Mouse (Mus musculus) retina, postnatal 7 days (tissue): Measurements from ENCODE around the gene Rpl35.
A peak's percentile ranks its signal among the peaks of the same experiment; 100 is the strongest.

Experiments used
- DNase-seq: peaks from one replicate; pipeline ENCODE4 v3.0.0-alpha.2; 2012; ENCODE audit warnings: low read depth, low spot score

Gene Rpl35

GRCm38 (mm10) chr2:38997386-38998374, 7.7 kb downstream of the Rpl35 start, which contains the start of gene Wdr38:
Gene Wdr38 (plus strand): TSS chr2:38997476.
- DNase-seq: peak; percentile 75

- no peak for DNase-seq
Measured at GRCm38 (mm10) chr2:38992452-38992851, 13.0 kb downstream of the Rpl35 start.

GRCm38 (mm10) chr2:38992004-38992403, 13.4 kb downstream of the Rpl35 start:
- no peak for DNase-seq

DNA sequence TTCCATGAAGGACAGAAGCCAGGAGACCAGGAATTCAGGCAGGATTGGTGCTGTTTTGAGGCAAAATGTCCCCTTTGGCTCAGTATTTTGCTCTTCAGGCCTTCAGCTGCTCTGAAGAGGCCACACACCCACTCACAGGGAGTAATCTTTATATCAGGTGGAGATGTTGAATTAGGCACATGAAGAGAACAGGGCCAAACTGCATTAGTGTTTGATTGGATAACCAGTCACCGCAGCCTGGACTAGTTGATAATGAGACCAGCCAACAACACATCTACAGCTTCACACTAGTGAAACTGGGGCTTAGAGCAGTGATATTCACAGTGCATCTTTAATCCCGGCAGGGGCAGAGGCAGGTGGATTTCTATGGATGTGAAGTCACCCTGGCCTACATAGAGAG, 16.5 kb downstream of the Rpl35 start:
- no peak for DNase-seq

- DNase-seq: no peak
Measured at GRCm38 (mm10) chr2:38987803-38988510, 17.5 kb downstream of the Rpl35 start.

DNA sequence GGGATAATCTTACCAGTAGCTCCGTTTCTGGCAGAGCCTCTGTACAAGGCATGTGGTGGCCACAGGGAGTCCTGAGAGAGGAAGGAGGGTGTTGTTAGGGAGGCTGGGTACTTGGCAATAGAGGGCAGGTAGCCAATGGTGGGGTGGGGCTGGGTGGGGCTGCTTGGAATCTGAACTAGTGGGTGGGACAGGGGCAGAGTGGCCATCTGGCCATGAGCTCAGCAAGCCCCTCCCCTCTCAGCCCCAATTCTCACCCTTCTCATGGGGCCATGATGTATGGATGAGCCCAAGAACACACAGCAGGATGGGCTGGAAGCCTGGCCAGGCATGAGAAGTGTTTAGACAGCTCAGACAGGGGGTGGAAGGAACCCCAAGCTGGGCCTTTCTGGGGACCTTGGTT, 18.1 kb downstream of the Rpl35 start:
- DNase-seq: no peak

DNA sequence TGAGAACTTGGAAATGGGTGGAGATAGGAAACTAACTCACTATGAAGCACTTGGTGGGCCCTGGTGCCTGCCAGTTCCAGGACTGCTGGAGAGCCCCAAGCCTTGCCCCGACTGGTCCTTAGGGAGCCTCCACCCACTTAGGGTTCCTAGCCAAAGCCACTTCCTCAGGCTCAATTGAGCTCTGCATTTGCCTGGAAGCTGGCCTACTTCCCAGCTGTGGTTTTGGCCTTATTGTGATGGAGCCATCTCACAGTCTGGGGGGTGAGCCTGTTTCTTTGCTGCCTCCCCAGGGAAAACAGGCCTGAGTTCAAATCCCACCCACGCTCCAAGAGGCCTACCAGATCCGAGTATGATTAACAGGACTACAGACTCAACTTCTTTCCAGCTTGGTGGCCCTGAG, 18.8 kb downstream of the Rpl35 start:
- no peak for DNase-seq

GRCm38 (mm10) chr2:38983456-38983855, 22.0 kb downstream of the Rpl35 start:
- DNase-seq: no peak

- DNase-seq: no peak
Measured at GRCm38 (mm10) chr2:38977837-38978236, 27.6 kb downstream of the Rpl35 start.

DNA sequence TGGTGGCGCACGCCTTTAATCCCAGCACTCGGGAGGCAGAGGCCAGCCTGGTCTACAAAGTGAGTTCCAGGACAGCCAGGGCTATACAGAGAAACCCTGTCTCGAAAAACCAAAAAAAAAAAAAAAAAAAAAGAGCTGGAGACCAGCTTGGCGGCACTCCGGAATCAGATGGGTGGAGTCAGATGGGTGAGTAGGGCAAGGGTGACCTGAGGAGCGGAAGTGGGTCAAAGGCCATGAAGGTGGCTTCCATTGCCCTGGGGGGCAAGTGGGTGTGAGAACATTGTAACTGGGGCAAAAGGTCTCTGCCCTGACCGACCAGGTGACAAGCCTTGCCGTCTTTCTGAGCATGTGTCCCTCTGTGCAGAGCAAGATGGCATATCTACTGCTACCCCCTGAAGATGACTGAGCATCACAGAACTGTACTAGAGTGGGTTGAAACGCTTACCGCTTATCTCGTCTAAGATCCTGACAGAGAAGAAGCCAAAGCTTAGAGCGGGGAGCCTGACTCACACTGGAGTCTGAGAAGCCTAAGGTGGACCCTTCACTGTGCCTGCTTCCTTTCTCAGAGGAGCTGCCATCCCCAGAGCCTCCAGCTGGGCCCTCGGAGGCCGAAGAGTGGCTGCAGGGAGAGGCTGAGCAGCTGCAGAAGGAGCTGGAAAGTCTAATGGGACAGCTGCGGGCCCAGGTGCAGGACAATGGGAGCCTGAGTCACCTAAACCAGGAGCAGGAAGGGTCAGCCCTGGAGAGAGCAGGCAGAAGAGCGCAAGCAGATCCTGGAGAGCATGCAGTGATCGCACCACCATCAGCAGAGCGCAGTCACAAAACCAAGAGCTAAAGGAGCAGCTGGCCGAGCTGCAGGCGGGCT, 29.3 kb downstream of the Rpl35 start:
- DNase-seq: no peak

- DNase-seq: no peak
Measured at GRCm38 (mm10) chr2:38975181-38975580, 30.2 kb downstream of the Rpl35 start.

DNA sequence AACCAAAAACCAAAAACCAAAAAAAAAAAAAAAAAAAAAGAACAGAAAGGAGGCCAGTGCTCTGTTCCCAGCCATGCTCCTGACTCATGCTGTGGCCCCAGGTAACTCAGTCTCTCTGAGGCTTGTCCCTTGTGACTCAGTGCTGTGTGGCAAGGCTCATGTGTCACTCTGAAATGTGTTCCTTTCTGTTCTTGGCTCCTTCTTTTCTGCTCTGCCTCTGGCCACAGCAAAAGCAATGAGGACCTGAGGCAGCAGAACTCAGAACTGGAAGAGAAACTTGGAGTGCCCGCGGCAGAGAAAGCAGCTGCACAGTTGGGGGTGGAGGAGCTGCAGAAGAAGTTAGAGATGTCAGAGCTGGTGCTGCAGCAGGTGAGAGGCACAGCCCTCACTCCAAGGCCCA, 31.3 kb downstream of the Rpl35 start:
- no peak for DNase-seq

GRCm38 (mm10) chr2:38973701-38974100, 31.7 kb downstream of the Rpl35 start:
- no peak for DNase-seq

DNA sequence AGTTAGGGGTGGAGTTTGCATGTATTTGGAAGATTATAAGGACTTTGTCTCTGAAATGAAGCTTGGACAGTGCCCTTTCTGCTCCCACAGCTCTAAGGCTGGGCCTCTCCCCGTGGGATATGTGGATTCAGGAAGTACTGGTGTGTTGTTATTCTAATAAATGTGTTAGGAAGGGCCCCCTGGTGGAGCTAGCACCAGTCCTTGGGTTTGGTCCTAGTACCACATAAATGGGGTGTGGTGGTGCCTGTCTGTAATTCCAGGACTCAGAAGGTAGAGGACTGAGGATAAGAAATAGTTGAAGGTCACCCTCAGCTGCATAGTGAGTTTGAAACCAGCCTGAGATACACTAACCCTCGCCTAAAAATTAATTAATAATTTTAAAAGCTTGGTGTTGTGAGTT, 32.2 kb downstream of the Rpl35 start:
- no peak for DNase-seq

DNA sequence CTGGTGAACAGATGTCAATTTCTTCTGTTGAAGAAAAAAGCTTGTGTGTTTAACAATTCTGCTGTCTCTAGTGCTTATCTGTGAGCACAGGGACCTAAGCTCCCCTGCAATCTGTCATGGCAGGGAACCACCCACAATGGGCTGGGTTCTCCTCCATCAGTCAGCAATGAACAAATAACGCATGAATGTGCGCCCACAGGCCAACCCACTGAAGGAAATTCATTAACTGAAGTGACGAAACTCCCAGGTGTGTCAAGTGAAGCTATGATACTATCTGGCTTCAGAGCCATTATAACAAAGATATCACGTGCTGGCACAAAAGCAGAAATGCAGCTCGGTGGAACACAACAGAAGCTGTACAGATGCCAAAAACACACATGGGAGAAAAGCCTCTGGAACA, 35.4 kb downstream of the Rpl35 start:
- DNase-seq: no peak

DNA sequence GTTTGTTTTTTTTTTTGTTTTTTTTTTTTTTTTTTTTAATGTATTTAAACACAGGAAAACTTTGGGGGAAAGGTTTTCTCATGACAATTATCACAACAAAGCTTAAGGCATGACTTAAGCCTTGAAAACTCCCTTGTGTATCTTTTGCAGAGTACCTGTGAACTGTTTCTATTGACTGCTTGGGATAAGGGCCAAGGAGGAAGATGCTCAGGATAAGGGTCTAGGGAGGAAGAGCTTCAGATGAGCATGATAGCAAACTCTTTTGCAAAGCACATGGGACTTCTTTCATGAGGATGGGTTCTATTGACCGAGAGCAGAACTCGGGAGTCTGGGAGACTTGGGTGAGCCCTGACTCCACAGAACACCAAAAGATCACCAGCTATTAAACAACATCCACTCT, 35.8 kb downstream of the Rpl35 start:
- no peak for DNase-seq

DNA sequence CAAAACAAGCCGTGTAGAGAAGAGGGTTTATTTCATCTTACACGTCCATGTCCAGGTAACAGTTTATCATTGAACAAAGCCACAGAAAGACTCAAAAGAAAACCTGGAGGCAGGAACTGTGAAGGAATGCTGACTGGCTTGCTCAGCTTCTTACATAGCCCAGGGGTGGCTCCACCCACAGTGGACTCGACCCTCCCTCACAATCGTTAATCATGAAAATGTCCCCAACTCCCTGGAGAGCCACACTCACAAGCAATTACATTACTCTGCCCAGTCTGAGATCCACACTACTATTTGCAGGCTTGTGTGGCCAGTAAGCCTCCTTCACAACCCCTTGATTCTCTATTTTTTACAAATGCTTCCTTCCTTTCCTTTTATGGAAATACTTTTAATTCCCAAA, 41.2 kb downstream of the Rpl35 start:
- DNase-seq: no peak

DNA sequence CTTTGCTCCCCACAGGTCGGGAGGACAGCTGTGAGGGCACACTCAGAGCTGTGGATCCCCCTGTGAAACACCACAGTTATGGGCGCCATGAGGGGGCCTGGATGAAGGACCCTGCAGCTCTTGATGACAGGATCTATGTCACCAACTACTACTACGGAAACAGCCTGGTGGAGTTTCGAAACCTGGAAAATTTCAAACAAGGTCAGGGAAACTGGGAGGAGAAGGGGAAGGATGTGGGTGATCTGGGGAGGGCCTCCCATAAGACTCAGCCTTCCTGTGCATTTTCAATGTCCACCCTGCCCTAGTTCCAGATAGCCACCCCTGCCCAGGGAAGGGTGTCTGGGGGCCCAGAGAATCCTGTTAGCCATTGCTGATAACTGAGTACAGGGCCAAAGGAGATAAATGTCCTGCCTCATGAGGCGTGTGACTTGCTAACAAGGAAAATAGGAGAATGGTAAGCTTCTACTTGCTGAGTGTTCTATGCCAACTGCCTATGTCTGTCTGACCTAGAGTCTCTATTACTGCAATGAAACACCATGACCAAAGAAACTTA, 47.7 kb downstream of the Rpl35 start:
- DNase-seq: no peak

DNA sequence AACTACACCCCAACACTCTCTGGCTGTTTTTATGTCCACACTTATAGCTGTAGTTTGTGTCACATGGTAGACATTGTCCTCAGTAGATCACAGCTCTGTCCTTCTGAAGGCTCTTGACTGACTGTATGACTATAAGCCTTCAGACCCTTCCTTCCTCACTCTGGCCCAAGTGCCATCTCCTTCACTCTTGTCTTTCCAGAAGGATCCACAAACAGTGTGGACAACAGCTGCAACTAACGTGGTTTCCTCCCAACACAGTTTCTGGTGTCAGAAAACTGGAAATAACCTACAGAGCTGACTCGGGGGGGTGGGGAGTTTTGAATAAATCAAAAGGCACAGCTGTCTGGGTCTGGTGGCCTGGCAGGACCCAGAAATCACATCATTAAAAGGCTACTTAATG, 49.4 kb downstream of the Rpl35 start:
- no peak for DNase-seq

GRCm38 (mm10) chr2:38953152-38953883, 52.1 kb downstream of the Rpl35 start:
- DNase-seq: no peak
